Mouse (Mus musculus) heart, adult 8-10 months (tissue): ENCODE measurements around the gene Clybl. TPM values are rescaled to one million over a fixed set of nuclear protein-coding genes. Genes with fewer than 3 reads are reported as not detected.

ENCODE experiments used
- DNase-seq: peaks from one replicate; pipeline ENCODE4 v3.0.0; 2022; ENCODE audit warnings: low spot score
- total RNA-seq, 4 experiments: library from RNA; stranded (reverse); gene quantifications; 2 replicates each; pipeline ENCODE4 v1.2.4; 2022

Clybl gene
- 100 to 1,000 TPM; 129 to 140 (median 133) TPM for total RNA-seq

GRCm38 (mm10) chr14:122181078-122181814 is at the start of gene Clybl:
Gene Clybl, plus strand, starts transcription at chr14:122181704.
- DNase-seq, result peak; percentile 96

DNA sequence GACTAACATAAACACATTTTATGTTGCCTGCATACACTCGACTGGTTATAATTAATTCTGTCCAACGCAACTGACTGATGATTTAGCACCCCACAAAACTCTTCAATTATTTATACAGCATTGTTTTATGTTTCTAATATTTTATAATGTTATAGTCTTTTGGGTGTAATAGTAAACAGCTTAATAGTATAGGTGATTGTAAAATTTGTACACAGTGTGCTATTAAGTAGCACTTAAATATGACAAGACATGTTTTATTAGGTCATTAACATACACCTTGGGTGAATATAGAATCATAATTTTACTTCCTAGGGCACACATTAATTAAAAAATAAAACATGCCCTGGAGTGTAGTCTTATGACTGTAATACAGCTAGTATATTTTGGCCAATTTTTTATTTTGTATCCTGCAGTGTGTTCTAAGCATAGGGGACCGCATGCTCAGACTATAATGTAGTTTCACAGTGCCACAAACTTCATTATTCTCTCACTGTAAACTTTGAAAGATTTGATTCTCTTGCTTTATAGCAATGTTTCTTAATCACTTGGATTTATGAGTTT is 45.1 kb upstream of the Clybl start:
- no peak for DNase-seq

- no peak for DNase-seq
Measured at GRCm38 (mm10) chr14:122137234-122137633, 44.3 kb upstream of the Clybl start.

DNA sequence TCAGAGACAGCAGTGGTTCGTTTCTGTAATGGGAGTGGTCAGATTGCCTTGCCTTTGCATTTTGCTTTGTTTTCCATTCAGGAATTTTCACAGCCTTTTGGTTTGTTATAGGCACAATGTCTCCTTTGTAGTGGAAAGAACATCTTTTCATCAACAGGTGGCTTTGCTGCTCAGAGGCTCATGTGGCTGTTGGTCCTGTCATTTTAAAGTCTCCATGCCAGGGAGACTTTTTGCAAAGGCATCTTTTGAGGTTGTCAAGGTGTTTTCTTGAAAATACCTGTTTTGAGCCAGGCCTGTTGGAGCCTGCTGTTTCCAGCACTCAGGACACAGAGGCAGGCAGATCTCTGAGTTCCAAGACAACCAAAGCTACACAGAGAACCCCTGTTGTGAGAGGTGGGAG is 41.4 kb upstream of the Clybl start:
- no peak for DNase-seq

- DNase-seq, result no peak
Measured at GRCm38 (mm10) chr14:122143585-122144269, 37.8 kb upstream of the Clybl start.

- no peak for DNase-seq
Measured at GRCm38 (mm10) chr14:122145374-122145773, 36.1 kb upstream of the Clybl start.

GRCm38 (mm10) chr14:122150616-122151015 is 30.9 kb upstream of the Clybl start:
- no peak for DNase-seq

- DNase-seq, result no peak
Measured at GRCm38 (mm10) chr14:122157738-122158137, 23.8 kb upstream of the Clybl start.

DNA sequence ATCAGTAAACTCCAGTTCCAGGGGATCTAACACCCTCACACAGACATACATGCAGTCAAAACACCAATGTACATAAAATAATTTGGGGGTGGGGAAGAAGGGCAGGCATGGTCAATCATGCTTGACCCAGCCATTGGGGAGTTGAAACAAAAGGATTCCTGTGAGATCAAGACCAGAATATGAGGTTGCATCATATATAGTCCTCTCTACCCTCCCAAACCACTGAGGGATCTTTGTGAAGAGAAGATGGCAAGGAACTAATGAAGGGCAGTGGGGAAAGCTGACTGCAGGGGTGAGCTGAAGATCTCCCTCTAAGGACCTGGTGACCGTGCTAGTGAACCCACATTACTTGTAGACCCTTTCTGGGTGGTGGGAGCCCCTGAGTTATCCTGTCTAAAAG is 20.6 kb upstream of the Clybl start:
- no peak for DNase-seq

DNA sequence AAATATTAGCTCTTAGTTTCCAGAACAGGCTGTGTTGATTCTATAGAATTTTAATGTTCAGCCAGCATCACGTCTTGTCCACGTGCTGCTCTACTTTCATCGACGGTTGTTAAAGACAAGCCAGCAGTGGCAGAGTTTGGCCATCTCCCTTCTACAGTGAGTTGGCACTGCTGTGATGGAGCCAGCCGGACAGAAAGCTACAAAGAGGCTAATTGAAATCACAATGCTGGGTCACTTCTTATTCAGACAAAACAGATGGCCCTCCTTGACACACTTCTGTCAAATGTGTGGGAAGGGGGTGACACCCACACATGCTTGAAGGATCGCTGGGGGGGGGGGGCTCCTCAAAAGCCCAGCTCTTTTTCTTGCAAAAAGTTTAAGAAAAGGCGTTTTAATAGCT is 12.6 kb upstream of the Clybl start:
- no peak for DNase-seq

DNA sequence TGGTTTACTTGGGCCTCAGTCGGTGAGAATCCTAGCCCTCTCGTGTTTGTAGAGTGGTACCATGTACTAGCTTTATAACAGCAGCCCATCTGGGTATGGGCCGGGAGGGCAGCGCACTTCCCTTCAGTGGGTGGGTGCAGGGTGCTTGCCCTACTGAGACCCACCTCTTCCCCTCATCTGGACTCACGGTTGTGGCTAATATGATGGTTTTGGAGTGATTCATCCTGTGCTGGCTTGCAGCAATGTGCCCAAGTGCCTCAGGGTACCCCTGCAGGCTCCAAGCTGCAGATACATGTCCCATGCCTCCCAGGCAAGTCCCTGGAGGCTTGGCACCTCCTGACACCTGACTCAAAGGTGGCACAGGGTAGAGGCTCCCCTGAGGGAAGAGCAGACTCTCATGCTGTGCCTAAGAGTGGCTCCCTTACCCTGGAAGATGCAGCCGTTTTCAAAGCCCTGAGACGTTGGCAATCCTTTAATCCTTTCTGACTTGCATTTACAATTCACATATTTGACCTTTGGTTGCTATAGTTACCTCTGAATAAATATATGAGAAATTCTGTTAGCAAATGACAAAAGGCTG is 11.2 kb upstream of the Clybl start:
- DNase-seq, result no peak

- no peak for DNase-seq
Measured at GRCm38 (mm10) chr14:122171031-122171430, 10.5 kb upstream of the Clybl start.

DNA sequence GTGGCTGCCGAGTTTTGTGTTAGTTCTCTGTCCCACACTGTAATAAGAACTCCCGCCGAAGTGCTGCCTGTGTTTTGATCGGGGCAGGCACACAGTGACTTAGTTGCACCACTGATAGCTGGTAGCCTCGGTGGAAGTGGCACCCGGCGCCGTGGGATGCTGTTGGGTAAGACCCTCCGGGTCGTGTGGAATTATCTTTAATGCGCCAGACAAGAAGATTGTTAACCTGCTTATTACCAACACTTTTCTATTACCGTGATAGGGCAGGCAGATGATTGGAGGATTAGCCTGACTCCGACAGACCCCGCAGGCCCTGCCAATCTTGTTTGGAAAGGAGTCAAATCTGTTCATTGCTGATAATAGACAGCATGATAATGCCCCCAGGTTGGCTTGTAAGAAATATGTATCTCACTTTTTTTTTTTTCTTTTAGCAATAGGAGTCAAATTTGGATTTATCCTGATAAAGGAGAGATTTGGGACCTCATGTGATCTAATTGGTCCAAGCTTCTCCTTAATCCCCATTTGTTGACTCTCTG is 5.2 kb upstream of the Clybl start:
- no peak for DNase-seq

DNA sequence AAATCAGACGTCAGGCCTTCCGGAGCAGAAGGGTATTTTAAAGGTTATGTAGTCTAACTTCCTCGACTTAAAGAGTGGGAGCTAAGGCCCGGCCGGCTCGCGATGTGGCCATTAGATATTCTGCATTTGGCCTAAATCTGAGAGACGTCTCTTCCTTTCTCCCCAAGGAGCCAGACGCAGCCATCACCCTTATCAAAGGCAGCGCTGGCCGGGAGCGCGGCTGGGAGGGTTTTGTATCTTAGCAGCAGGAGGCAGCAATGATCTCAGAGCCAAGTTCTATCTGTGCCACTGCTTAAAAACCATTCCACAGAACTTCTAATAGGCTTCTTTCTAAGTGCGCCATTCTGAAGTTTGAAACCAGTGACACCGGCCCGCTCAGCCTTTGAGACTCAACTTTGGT is 2.2 kb upstream of the Clybl start:
- DNase-seq, result no peak

GRCm38 (mm10) chr14:122181815-122182157 is 282 bp downstream of the Clybl start:
- no peak for DNase-seq

DNA sequence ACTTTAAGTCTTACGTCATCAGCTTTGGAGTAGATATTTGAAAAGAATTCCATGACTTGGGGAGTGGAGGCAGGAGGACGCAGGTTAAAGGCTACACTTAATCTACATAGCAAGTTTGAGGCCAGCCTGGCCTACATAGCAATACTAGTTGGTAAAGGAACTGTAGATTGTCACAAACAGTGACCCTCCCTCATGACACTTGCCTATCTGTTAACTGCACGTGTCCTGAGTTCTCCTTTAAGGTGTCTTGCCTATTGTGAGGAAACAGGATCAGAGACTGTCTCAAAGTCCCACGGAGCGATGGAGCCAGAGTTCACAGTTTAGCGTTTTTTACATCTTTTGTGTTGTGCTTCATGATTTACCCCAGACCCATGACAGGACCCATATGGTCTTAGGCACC is 716 bp downstream of the Clybl start:
- no peak for DNase-seq

DNA sequence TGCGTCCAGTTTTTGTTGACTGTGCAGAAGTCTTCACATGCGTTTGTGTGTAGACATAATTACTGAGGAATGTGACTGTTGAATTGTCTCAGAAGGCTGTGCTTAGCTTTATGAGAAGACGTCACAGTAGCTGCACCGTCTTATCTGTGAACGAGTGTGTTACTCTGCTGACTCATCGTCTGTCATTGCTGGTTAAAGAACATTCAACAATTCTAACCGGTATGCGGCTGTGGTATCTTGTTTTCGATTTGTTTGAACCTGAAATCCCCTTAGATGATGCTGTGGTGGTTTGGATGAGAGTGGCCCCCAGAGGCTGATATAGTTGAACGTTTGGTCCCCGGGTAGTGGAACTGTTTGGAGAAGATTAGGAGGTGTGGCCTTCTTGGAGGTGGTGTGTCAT is 2.5 kb downstream of the Clybl start:
- no peak for DNase-seq

- DNase-seq, result no peak
Measured at GRCm38 (mm10) chr14:122188250-122188649, 6.7 kb downstream of the Clybl start.

DNA sequence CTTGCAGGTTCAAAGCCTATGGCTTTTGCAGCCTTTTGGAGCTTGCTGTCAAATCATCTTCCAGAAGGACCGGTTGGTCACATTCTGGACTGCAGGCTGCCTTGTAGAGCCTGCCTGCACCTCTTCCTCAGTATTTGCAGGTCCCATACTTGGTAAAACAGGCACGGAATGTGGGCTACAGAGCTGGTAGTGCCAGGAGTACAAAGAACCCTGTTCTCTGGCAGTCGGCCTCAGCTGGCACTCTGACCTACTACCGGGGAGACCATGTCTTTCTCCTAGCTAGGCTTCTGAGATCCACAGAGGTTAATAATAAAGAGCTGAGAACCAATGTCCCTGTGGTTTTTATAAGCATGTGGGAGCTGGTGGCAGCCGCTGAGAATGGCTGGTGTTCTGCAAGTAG is 8.4 kb downstream of the Clybl start:
- DNase-seq, result peak; percentile 16

GRCm38 (mm10) chr14:122190527-122190926 is 9.0 kb downstream of the Clybl start:
- DNase-seq, result no peak

GRCm38 (mm10) chr14:122190941-122191510 is 9.5 kb downstream of the Clybl start:
- DNase-seq, result peak; percentile 42

- DNase-seq, result no peak
Measured at GRCm38 (mm10) chr14:122194630-122195029, 13.1 kb downstream of the Clybl start.
